Mouse (Mus musculus) olfactory bulb, adult 2 months (tissue): ENCODE results near the gene Nxpe4.

Experiments used
- CTCF ChIP-seq: fragments of 200-500 bp; IDR thresholded peaks from 2 replicates; pipeline ENCODE4 v1.5.1; 2012; ENCODE audit warnings: low read depth, mild to moderate bottlenecking, low read length, moderate library complexity; ENCODE audit not compliant: insufficient read depth
- POLR2A ChIP-seq: fragments of 200-500 bp; IDR thresholded peaks from 2 replicates; pipeline ENCODE4 v1.6.1; 2012; ENCODE audit warnings: mild to moderate bottlenecking, low read depth, low read length, moderate library complexity; ENCODE audit not compliant: insufficient read depth

DNA sequence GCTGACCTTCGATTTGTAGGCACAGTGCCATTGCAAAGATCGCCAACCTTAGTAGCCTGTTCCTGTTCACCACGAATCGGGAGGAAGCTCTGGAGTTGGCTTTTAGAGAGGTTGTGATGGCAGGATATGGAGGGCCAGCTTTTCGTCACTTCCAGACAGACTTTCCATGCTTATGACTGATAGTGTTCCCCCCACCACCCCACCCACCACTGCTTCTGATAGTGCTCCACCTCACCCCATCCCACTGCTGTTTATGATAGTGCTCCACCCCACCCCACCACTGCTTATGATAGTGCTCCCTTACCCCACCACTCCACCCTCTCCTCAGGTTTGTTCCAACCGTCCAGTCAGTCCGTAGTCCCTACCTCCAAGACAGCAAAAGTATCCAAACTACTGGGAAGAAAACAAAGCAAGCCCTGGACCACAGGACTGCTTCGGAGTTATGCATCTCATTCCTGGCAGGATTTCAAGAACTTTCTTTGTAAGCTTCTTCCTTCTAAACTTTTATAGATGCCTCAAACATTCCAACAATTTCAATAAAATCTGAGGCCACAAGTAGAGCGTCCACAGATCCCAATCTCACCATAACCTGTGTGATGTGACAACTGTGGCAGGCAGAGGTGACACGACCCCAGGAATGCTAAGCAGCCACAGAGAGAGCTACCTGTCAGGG is 179.0 kb downstream of the Nxpe4 start:
- TF ChIP-seq POLR2A, result no peak
- TF ChIP-seq CTCF, result no peak
